Mouse (Mus musculus) ES-CJ7 (cell line): ENCODE results near the gene Dop1b.

ENCODE experiments used
- DNase-seq: peaks from one replicate; pipeline ENCODE4 v3.0.0; 2011; ENCODE audit warnings: low read depth, low spot score

Gene Dop1b

DNA sequence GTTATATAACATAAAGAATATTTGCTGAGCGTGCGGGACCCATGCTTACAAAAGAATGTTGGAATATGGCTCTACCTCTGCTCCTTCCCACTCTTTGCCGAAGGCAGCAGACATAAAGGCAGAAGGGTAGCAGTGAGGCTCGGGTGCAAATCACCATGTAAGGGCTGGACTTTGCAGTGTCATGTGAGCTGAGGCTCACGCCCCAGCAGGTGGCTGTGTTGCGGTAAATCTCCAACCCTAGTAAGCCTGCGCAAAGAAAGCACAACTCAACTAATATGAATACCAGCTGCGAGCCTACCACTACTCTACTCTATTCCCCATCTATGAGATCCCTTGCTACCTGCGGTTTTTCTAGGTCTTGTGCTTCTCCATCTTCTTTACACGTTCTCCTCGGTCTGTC, 114.3 kb downstream of the Dop1b start:
- DNase-seq, result peak; percentile 90

DNA sequence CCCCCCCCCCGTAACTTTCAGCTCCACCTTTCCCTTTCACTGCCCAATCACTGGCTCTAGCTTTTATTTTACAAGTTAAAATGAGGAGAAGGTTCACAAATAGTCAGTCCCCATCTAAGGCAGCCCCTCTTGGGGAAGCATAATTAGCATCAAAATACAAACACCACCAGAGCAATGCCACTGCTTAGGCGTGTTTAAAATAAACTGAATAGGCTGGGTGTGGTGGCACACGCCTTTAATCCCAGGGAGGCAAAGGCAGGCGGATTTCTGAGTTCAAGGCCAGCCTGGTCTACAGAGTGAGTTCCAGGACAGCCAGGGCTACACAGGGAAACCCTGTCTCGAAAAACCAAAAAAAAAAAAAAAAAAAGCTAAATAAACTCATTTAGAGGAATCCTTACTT, 114.8 kb downstream of the Dop1b start:
- peak; percentile 98 for DNase-seq

DNA sequence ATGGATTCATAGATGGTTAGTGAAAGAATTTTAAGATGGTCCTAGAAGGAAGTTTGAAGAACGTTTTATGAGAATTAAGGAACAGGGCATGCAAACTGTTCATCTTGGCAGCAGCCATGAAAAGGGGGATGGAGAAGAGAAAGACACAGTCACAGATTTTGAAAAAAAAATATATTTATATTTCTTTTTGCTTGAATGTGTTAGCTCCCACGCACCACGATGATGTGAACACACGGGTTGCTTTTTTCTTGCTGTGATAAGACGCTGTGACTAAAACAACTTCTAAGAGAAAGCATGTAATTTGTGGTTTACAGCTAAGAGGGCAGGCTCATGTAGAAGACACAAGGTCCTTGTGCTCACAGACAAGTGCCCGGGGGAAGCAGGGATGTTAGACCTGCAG, 115.2 kb downstream of the Dop1b start:
- no peak for DNase-seq

DNA sequence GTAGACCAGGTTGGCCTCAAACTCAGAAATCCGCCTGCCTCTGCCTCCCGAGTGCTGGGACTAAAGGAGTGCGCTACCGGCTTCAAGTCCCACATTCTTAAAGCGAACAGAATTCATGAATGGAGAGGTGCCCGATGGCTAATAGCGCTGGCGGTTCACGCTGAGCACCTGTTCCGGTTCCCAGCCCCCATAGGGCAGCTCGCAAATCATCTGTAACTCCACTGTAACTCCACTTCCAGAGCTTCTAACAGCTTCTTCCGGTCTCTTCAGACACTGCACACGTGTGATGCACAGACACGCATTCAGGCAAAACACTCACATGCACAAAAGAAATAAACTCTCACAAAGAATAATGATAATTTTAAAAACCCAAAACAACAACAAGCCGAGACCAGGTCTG, 117.8 kb downstream of the Dop1b start:
- DNase-seq, result peak; percentile 86

GRCm38 (mm10) chr16:93830071-93830470, 118.4 kb downstream of the Dop1b start:
- peak; percentile 94 for DNase-seq

- no peak for DNase-seq
Observed at GRCm38 (mm10) chr16:93830916-93831315, 119.2 kb downstream of the Dop1b start.

DNA sequence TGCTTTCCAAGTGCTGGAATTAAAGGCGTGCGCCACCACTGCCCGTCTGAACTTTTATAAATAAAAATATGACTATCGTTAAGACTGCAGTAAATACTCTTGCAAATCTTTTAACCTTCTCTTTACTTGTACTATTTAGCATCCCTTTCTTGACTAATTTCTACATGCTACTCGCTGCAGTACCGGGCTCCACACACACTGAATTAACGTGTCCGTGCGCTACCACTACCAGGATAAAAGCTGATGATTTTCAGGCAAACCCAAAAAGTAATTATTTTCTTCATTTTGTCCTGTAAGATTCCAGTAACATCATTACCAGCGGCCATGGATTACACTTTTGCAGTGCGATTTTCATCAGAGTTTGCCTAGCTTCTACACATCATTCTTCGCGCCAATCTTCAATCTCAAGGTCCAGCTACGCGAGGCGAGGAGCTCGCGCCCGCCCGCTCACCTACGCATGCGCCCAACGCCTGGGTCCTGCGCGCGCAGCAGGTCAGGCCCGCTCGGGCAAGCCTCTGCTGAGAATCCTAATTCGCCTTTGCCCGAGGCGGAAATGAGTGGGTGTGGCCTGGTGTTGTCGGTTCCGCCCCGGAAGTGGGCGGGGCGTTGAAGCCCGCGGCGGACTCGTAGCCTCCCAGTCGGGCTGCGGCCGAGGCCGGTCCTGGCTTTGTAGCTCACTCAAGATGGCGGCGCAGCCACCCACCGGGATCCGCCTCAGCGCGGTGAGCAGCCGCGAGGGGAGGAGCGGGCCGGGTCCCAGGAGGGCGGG, 120.1 kb downstream of the Dop1b start, which contains the start of gene Morc3:
Gene Morc3 (plus strand): TSS at position 495 of the 769 bp plus-strand sequence.
- DNase-seq, result peak; percentile 100

GRCm38 (mm10) chr16:93832451-93833276, 121.0 kb downstream of the Dop1b start:
- DNase-seq, result peak; percentile 82

DNA sequence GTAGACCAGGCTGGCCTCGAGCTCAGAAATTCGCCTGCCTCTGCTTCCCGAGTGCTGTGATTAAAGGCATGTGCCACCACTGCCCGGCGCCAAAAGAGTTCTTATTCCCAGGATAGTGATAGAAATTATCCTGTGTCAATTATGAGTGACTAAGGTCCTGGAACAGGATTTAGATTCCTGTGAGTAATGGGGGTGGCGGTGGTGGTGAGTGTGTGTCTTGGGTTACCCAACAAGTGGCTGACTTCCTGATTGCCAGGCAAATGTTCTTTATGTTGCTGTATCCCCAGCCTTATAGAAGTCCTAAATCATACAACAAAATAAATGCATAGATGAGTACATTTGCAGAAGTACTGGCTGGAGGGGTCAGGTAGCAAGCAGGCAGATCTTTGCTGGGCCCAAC, 121.8 kb downstream of the Dop1b start:
- no peak for DNase-seq

GRCm38 (mm10) chr16:93834076-93834475, 122.4 kb downstream of the Dop1b start:
- DNase-seq, result no peak

- no peak for DNase-seq
Observed at GRCm38 (mm10) chr16:93839049-93839448, 127.3 kb downstream of the Dop1b start.

DNA sequence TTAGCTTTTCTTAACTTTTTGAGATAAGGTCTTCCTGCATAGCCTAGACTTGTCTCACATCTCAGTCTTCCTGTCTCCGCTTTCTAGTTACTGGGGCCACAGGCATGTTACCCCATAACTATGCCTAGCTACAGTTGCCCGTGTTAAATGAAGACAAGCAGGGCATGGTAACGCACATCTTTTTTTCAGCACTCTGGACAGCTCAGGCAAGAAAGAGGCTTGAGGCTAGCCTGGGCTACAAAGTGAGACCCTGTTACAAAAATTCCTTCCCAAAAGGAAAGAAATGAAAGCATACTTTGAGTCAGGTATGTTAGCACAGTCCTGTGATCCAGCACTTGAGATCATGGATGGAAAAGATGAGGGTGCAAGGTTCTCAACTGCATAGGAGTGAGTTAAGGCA, 138.8 kb downstream of the Dop1b start:
- no peak for DNase-seq

GRCm38 (mm10) chr16:93859967-93860366, 148.3 kb downstream of the Dop1b start:
- DNase-seq, result no peak
